Mouse (Mus musculus) adrenal gland, adult 8-10 months (tissue): ENCODE results near the gene Xrcc4. TPM values are rescaled to one million over a fixed set of nuclear protein-coding genes. Genes with fewer than 3 reads are reported as not detected.

ENCODE experiments used
- DNase-seq: peaks from one replicate; pipeline ENCODE4 v3.0.0; 2022
- total RNA-seq, 4 experiments: library from RNA; stranded (reverse); gene quantifications; 2 replicates each; pipeline ENCODE4 v1.2.4; 2022

Xrcc4 gene
- total RNA-seq, 4 experiments from 2014 or later = 9.9 to 19.5 (median 16.1) TPM

GRCm38 (mm10) chr13:89738275-89738674 is 351.1 kb downstream of the Xrcc4 start:
- DNase-seq = no peak

GRCm38 (mm10) chr13:89735111-89735510 is 354.3 kb downstream of the Xrcc4 start:
- DNase-seq = no peak

- DNase-seq = no peak
Observed at GRCm38 (mm10) chr13:89726492-89726891, 362.9 kb downstream of the Xrcc4 start.

Other genes starting within 250 kb of the Xrcc4 start
- gene Tmem167, start 485 bp downstream of the Xrcc4 start, total RNA-seq = 10 to 100 TPM; 18.1 to 20.3 (median 19.5) TPM